ENCODE assay signal across 15 mouse cellular contexts in genomic region chr1:153963744-153964342, GRCm38 (mm10).
DNase-seq lines count a peak whose midpoint lies in the region; ATAC-seq and TF ChIP-seq lines count a peak whose summit lies in the region.
"Had no signal": no experiment of that assay in that cellular context is flagged by ENCODE, and none has a peak within 500 bp of the region (broad histone marks: within the 10 kb centered on the region; RNA-seq: fewer than 3 reads in every experiment).

No protein-coding gene starts in this region.

- no peak overlapping the region for H3K4me2 ChIP-seq in kidney, embryonic 14.5 days (replicated peaks; ENCODE audit: low read depth, low read length)
- H3K4me2 ChIP-seq: embryonic facial prominence, embryonic 12.5 days; forebrain, embryonic 12.5 days; liver, embryonic 11.5 days; midbrain, embryonic 13.5 days had no signal

- no peaks in the 10 kb centered on the region for H3K36me3 ChIP-seq in kidney, embryonic 14.5 days (ENCODE audit: control insufficient read depth, insufficient read depth, low read length)
- H3K36me3 ChIP-seq: embryonic facial prominence, embryonic 12.5 days; forebrain, embryonic 12.5 days; midbrain, embryonic 13.5 days had no signal

- TF ChIP-seq CTCF in cortical plate, adult 2 months (IDR thresholded peaks at IDR 0.05; ENCODE audit: extremely low read depth, insufficient read depth, low read length): no peak

- H3K4me3 ChIP-seq in kidney, embryonic 14.5 days (ENCODE audit: low read length): no peak overlapping the region
- no peak overlapping the region for H3K4me3 ChIP-seq in cortical plate, adult 2 months (ENCODE audit: insufficient read depth, low read length)
- H3K4me3 ChIP-seq: embryonic facial prominence, embryonic 12.5 days; forebrain, embryonic 12.5 days; midbrain, embryonic 13.5 days had no signal

- H3K4me1 ChIP-seq in kidney, embryonic 14.5 days (ENCODE audit: control insufficient read depth, insufficient read depth, low read length): no peaks in the 10 kb centered on the region
- peaks cover 5% of the 10 kb centered on the region; the same call in 1 of the 2 replicates for H3K4me1 ChIP-seq in cortical plate, adult 2 months (ENCODE audit: control insufficient read depth, insufficient read depth, low read length)
- H3K4me1 ChIP-seq: forebrain, embryonic 12.5 days; midbrain, embryonic 13.5 days had no signal

- H3K9ac ChIP-seq in kidney, embryonic 14.5 days (ENCODE audit: low read depth, low read length): no peak overlapping the region
- H3K9ac ChIP-seq: embryonic facial prominence, embryonic 12.5 days; forebrain, embryonic 12.5 days; midbrain, embryonic 13.5 days had no signal

- no peaks in the 10 kb centered on the region for H3K27me3 ChIP-seq in kidney, embryonic 14.5 days (ENCODE audit: control insufficient read depth, insufficient read depth, low read length)
- H3K27me3 ChIP-seq: embryonic facial prominence, embryonic 12.5 days; forebrain, embryonic 12.5 days; midbrain, embryonic 13.5 days had no signal

- ATAC-seq in kidney, embryonic 14.5 days (ENCODE audit: low FRiP score, low TSS enrichment): peak; percentile 69; the same call in 1 of the 2 replicates
- ATAC-seq: midbrain, embryonic 13.5 days had no signal

- H3K27ac ChIP-seq in kidney, embryonic 14.5 days (ENCODE audit: low read depth, low read length): no peak overlapping the region; the same call in 1 of the 2 replicates
- peak overlapping the region; percentile 77 for H3K27ac ChIP-seq in cortical plate, adult 2 months (ENCODE audit: insufficient read depth, low read length)
- H3K27ac ChIP-seq: embryonic facial prominence, embryonic 12.5 days; forebrain, embryonic 12.5 days; midbrain, embryonic 13.5 days had no signal

- 33% methylated on average over 9 of the region's 9 CpGs for WGBS in kidney, embryonic 14.5 days

- no peaks in the 10 kb centered on the region for H3K9me3 ChIP-seq in kidney, embryonic 14.5 days (ENCODE audit: control insufficient read depth, low read length)
- H3K9me3 ChIP-seq: embryonic facial prominence, embryonic 12.5 days; forebrain, embryonic 12.5 days; midbrain, embryonic 13.5 days had no signal

- TF ChIP-seq POLR2A in cortical plate, adult 2 months (IDR thresholded peaks at IDR 0.05; ENCODE audit: extremely low read depth, insufficient read depth, low read length): no peak

- no peak for DNase-seq in kidney, adult 8-10 months
- peak; percentile 53 for DNase-seq in kidney, postnatal 10 days
- peak; percentile 66 for DNase-seq in lung, postnatal 10 days
- no peak for DNase-seq in frontal cortex, postnatal 14 days (ENCODE audit: low spot score in 2 of 2)
- no peak for DNase-seq in urinary bladder, postnatal 36 days (ENCODE audit: low spot score in 2 of 2)
- no peak for DNase-seq in right cerebral cortex, adult 18-20 months
- DNase-seq: gastrocnemius, postnatal 36 days; spleen, adult 18-20 months; thymus, postnatal 14 days had no signal

Comparison
In these comparisons a context has a peak if more than half of its experiments do, and no peak if none do; other contexts are left out.
1. DNase-seq: peak in kidney, postnatal 10 days (single experiment) and lung, postnatal 10 days (single experiment); none in kidney, adult 8-10 months (0 of 2), frontal cortex, postnatal 14 days (0 of 2), urinary bladder, postnatal 36 days (0 of 2) and right cerebral cortex, adult 18-20 months (single experiment).